Mouse (Mus musculus) right cerebral cortex, postnatal 36 days (tissue): ENCODE measurements around the gene Ssc5d.

Experiments
- DNase-seq, 2 experiments: peaks; one replicate each; pipeline ENCODE4 v3.0.0; 2022; ENCODE audit warnings: low spot score in 2 of 2, mixed read lengths in 1 of 2

The Ssc5d gene

GRCm38 (mm10) chr7:4919971-4920370, 5.6 kb upstream of the Ssc5d start:
- no peak for DNase-seq

GRCm38 (mm10) chr7:4920496-4920895, 5.1 kb upstream of the Ssc5d start:
- no peak for DNase-seq

- no peak for DNase-seq
Measured at GRCm38 (mm10) chr7:4920976-4921823, 4.4 kb upstream of the Ssc5d start.

- no peak for DNase-seq
Measured at GRCm38 (mm10) chr7:4921824-4922482, 3.6 kb upstream of the Ssc5d start, which contains the start of gene Nat14. Gene Nat14 (plus strand): TSS chr7:4922028.

GRCm38 (mm10) chr7:4922508-4922907, 3.1 kb upstream of the Ssc5d start:
- DNase-seq = peak; percentile 84 to 89

- DNase-seq = peak; percentile 71 to 78
Measured at GRCm38 (mm10) chr7:4922931-4923565, 2.5 kb upstream of the Ssc5d start.

- no peak for DNase-seq
Measured at GRCm38 (mm10) chr7:4923586-4924364, 1.8 kb upstream of the Ssc5d start.

- no peak for DNase-seq
Measured at GRCm38 (mm10) chr7:4924483-4924882, 1.1 kb upstream of the Ssc5d start.

- DNase-seq = no peak
Measured at GRCm38 (mm10) chr7:4924891-4925301, 689 bp upstream of the Ssc5d start.

GRCm38 (mm10) chr7:4926849-4927248, 1.3 kb downstream of the Ssc5d start:
- DNase-seq = no peak

- no peak for DNase-seq
Measured at GRCm38 (mm10) chr7:4927711-4928110, 2.1 kb downstream of the Ssc5d start.

- DNase-seq = no peak
Measured at GRCm38 (mm10) chr7:4928323-4928722, 2.7 kb downstream of the Ssc5d start.

- DNase-seq = no peak
Measured at GRCm38 (mm10) chr7:4933103-4933502, 7.5 kb downstream of the Ssc5d start.

- no peak for DNase-seq
Measured at GRCm38 (mm10) chr7:4934160-4934914, 8.8 kb downstream of the Ssc5d start.

GRCm38 (mm10) chr7:4936832-4937231, 11.2 kb downstream of the Ssc5d start:
- DNase-seq = no peak

- no peak for DNase-seq
Measured at GRCm38 (mm10) chr7:4937392-4937791, 11.8 kb downstream of the Ssc5d start.

GRCm38 (mm10) chr7:4938456-4938855, 12.9 kb downstream of the Ssc5d start:
- no peak for DNase-seq

- DNase-seq = peak; percentile 61 to 69
Measured at GRCm38 (mm10) chr7:4940068-4940479, 14.5 kb downstream of the Ssc5d start.

- DNase-seq = no peak
Measured at GRCm38 (mm10) chr7:4942673-4943072, 17.1 kb downstream of the Ssc5d start.

GRCm38 (mm10) chr7:4943223-4943815, 17.7 kb downstream of the Ssc5d start:
- DNase-seq = peak; percentile 87 to 91

- no peak for DNase-seq
Measured at GRCm38 (mm10) chr7:4947855-4948254, 22.3 kb downstream of the Ssc5d start.
